Mouse (Mus musculus) heart, postnatal 0 days (tissue): ENCODE data around the gene Dnaaf2. TPM values are rescaled to one million over a fixed set of nuclear protein-coding genes. Genes with fewer than 3 reads are reported as not detected.
A peak's percentile ranks its signal among the peaks of the same experiment; 100 is the strongest.

Experiments
- ATAC-seq: fragments of 200-750 bp; cut with Nextera tagmentation; 2 replicates; pipeline ENCODE4 v1.8.0; 2017; ENCODE audit warnings: low read depth, moderate number of reproducible peaks, moderate library complexity; ENCODE audit not compliant: insufficient read depth
- DNase-seq: peaks from one replicate; pipeline ENCODE4 v3.0.0-alpha.2; 2016; ENCODE audit warnings: low spot score
- H3K27ac ChIP-seq: fragments of 300-500 bp; sonication (generic); 2 replicates; pipeline ENCODE4 v1.5.1; 2014; ENCODE audit warnings: low read depth, mild to moderate bottlenecking
- H3K27me3 ChIP-seq: fragments of 300-500 bp; sonication (generic); 2 replicates; pipeline ENCODE4 v1.6.1; 2014; ENCODE audit warnings: low read length, mixed read lengths; ENCODE audit not compliant: control insufficient read depth, insufficient read depth
- H3K36me3 ChIP-seq: fragments of 300-500 bp; sonication (generic); replicated peaks from 2 replicates; pipeline ENCODE4 v1.6.1; 2014; ENCODE audit warnings: low read length, mixed read lengths; ENCODE audit not compliant: control insufficient read depth, insufficient read depth
- H3K4me1 ChIP-seq: fragments of 300-500 bp; sonication (generic); 2 replicates; pipeline ENCODE4 v1.6.1; 2014; ENCODE audit warnings: antibody characterized with exemption; ENCODE audit not compliant: control insufficient read depth, insufficient read depth
- H3K4me2 ChIP-seq: fragments of 300-500 bp; sonication (generic); 2 replicates; pipeline ENCODE4 v1.6.1; 2014; ENCODE audit warnings: low read depth, mild to moderate bottlenecking, low read length, moderate library complexity
- H3K4me3 ChIP-seq: fragments of 300-500 bp; sonication (generic); 2 replicates; pipeline ENCODE4 v1.5.1; 2014; ENCODE audit warnings: low read depth, low read length
- H3K9ac ChIP-seq: fragments of 300-500 bp; sonication (generic); replicated peaks from 2 replicates; pipeline ENCODE4 v1.6.1; 2014; ENCODE audit warnings: low read depth, low read length, mixed read lengths
- H3K9me3 ChIP-seq: fragments of 300-500 bp; sonication (generic); replicated peaks from 2 replicates; pipeline ENCODE4 v1.6.1; 2016; ENCODE audit warnings: low read length; ENCODE audit not compliant: control insufficient read depth
- CTCF ChIP-seq: IDR thresholded peaks from 2 replicates; pipeline ENCODE4 v1.5.1; 2016; ENCODE audit warnings: antibody characterized with exemption, control low read depth, low read depth
- EP300 ChIP-seq: IDR thresholded peaks from 2 replicates; pipeline ENCODE4 v1.6.1; 2016; ENCODE audit warnings: antibody characterized with exemption, low read depth
- WGBS: fragments of 180-500 bp; shearing (Covaris S2); extraction: QIAGEN DNeasy Blood & Tissue Kit; methylation state at CpG from one replicate; pipeline ENCODE4 v1.1.7; 2014; 5-methylcytosine and 5-hydroxymethylcytosine counted together
- polyA plus RNA-seq: library from polyadenylated mRNA; unstranded; fragments of >200 nt; fragmentation: Nextera tagmentation; extraction: Ambion mirVana; gene quantifications from 2 replicates; pipeline ENCODE4 v1.2.1, GENCODE M21; 2015
- total RNA-seq: library from RNA; depleted of rRNA; stranded (reverse); fragments of >200 nt; gene quantifications from 2 replicates; pipeline ENCODE4 v1.2.3, GENCODE M21; 2014; ENCODE audit warnings: low replicate concordance

Dnaaf2 gene
- total and polyA plus RNA-seq, 2 experiments from 2014 or later = 1.8 to 3.8 TPM

DNA sequence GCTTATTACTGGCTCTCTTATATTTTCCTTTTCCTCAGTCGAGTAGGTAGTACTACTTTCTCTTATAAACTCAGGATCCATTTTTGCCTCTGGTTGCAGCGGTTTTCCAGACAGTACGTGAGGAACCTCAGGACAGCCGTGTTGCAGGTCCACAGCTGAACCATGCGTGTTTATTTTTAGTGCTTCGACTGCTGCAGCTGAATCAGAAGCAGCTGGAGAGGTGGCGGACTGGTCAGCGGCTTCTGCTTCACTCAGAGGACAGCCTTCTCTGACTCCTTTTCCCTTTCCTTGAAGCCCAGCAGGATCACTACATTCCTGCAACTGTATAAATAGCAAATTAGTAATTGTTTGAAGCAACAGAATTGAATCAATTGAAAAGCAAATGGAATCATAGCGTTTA is 8.2 kb downstream of the Dnaaf2 start:
- H3K4me2 ChIP-seq = no peak overlapping the region
- no peak overlapping the region for H3K9ac ChIP-seq
- 47% methylated on average over 9 of the region's 9 CpGs for WGBS
- H3K36me3 ChIP-seq = peaks cover 22% of the 10 kb centered on the region; the same call in 1 of the 2 replicates
- ATAC-seq = peak; percentile 57; the same call in 1 of the 2 replicates
- H3K27me3 ChIP-seq = no peaks in the 10 kb centered on the region
- H3K4me1 ChIP-seq = peaks cover 16% of the 10 kb centered on the region
- DNase-seq = no peak
- no peaks in the 10 kb centered on the region for H3K9me3 ChIP-seq
- no peak overlapping the region for H3K4me3 ChIP-seq
- peak overlapping the region; percentile 47 for H3K27ac ChIP-seq
- TF ChIP-seq CTCF = no peak
- no peak for TF ChIP-seq EP300

DNA sequence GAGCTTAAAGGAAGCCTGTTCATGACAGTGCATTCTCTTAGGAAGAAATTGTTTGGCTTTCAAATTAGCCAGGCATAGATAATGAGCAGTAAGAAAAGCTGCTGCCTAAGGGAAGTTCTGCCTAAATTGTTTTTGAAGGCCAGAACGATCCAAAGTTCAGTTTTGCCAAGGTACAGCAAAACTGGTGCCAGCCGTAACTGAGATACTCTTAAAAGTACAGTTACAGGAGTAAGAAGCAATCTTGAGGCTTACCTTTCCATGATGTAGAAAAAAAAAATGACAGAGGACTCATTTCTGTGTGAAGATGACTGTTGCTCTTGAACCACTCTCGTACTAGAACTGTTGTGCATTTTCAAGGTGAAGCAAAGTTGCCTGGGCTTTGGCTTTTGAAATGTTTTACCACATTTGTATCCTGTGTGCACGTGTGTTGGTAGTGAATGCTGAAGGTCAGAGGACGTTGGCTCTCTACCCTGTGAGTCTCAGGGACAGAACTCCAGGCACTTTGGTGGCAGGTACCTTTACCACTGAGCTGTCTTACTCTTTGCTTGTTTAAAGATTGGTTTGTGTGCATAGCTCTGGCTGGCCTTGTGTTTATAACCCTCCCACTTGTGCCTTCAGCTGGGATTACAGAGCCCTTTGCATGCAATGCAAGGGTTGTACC is 11.3 kb downstream of the Dnaaf2 start:
- no peaks in the 10 kb centered on the region for H3K9me3 ChIP-seq
- H3K27ac ChIP-seq = 0 out of 2 replicates have a peak overlapping the region, but pooled peaks have one; percentile 20
- 50% methylated on average over 5 of the region's 5 CpGs for WGBS
- TF ChIP-seq EP300 (no peak), CTCF (no peak)
- peaks cover 21% of the 10 kb centered on the region for H3K4me1 ChIP-seq
- H3K4me3 ChIP-seq = no peak overlapping the region
- no peak overlapping the region for H3K9ac ChIP-seq
- H3K27me3 ChIP-seq = no peaks in the 10 kb centered on the region
- no peak overlapping the region for H3K4me2 ChIP-seq
- ATAC-seq = no peak
- peaks cover 22% of the 10 kb centered on the region; the same call in 1 of the 2 replicates for H3K36me3 ChIP-seq
- no peak for DNase-seq

DNA sequence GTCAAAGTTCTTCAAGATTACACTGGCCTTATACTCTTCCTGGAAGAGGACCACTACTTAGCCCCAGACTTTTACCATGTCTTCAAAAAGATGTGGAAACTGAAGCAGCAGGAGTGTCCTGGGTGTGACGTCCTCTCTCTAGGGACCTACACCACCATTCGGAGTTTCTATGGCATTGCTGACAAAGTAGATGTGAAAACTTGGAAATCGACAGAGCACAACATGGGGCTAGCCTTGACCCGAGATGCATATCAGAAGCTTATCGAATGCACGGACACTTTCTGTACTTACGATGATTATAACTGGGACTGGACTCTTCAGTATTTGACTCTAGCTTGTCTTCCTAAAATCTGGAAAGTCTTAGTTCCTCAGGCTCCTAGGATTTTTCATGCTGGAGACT is 12.9 kb downstream of the Dnaaf2 start:
- peaks cover 19% of the 10 kb centered on the region; the same call in 1 of the 2 replicates for H3K36me3 ChIP-seq

DNA sequence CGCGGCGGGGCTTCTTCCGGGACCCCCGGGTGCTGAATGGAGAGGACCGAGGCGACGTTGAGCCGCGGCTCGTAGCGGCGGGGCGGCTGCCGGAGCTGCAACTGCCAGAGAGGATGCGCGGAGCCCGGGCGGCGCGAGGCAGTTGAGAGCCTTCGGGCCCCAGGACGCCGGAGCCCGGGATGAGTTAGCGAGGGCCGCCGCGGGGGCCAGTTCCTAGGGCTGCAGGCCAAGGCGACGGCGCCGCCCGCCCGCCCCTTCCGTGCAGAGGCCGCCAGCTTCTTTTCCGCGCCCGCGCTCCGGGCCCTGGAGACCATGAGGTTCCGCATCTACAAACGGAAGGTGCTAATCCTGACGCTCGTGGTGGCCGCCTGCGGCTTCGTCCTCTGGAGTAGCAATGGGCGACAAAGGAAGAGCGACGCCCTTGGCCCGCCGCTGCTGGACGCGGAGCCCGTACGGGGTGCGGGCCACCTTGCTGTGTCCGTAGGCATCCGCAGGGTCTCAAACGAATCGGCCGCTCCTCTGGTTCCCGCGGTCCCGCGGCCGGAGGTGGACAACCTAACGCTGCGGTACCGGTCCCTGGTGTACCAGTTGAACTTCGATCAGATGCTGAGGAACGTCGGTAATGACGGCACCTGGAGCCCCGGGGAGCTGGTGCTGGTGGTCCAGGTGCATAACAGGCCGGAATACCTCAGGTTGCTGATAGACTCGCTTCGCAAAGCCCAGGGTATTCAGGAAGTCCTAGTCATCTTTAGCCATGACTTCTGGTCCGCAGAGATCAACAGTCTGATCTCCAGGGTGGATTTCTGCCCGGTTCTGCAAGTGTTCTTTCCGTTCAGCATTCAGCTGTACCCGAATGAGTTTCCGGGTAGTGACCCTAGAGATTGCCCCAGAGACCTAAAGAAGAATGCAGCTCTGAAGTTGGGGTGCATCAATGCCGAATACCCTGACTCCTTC is 13.6 kb downstream of the Dnaaf2 start:
- Histone ChIP-seq H3K4me3 (peak overlapping the region; percentile 84), H3K4me1 (peaks cover 21% of the 10 kb centered on the region), H3K27me3 (no peaks in the 10 kb centered on the region), H3K9ac (peak overlapping the region; percentile 85), H3K9me3 (no peaks in the 10 kb centered on the region), H3K27ac (peak overlapping the region; percentile 91), H3K36me3 (peaks cover 15% of the 10 kb centered on the region; the same call in 1 of the 2 replicates), H3K4me2 (peak overlapping the region; percentile 97)
- ATAC-seq (peak; percentile 48), DNase-seq (peak; percentile 36)
- no peak for TF ChIP-seq EP300
- no peak for TF ChIP-seq CTCF
- under 1% methylated on average over 85 of the region's 86 CpGs for WGBS

More for the DNA sequence above, 12.9 kb downstream of the Dnaaf2 start:
- Histone ChIP-seq H3K4me3 (peak overlapping the region; percentile 84), H3K4me2 (peak overlapping the region; percentile 97), H3K9me3 (no peaks in the 10 kb centered on the region), H3K27me3 (no peaks in the 10 kb centered on the region), H3K4me1 (peaks cover 21% of the 10 kb centered on the region), H3K27ac (no peak overlapping the region), H3K9ac (peak overlapping the region; percentile 85)
- WGBS = 58% methylated on average over 7 of the region's 7 CpGs
- no peak for TF ChIP-seq CTCF
- TF ChIP-seq EP300 = no peak
- no peak for ATAC-seq
- DNase-seq = no peak

DNA sequence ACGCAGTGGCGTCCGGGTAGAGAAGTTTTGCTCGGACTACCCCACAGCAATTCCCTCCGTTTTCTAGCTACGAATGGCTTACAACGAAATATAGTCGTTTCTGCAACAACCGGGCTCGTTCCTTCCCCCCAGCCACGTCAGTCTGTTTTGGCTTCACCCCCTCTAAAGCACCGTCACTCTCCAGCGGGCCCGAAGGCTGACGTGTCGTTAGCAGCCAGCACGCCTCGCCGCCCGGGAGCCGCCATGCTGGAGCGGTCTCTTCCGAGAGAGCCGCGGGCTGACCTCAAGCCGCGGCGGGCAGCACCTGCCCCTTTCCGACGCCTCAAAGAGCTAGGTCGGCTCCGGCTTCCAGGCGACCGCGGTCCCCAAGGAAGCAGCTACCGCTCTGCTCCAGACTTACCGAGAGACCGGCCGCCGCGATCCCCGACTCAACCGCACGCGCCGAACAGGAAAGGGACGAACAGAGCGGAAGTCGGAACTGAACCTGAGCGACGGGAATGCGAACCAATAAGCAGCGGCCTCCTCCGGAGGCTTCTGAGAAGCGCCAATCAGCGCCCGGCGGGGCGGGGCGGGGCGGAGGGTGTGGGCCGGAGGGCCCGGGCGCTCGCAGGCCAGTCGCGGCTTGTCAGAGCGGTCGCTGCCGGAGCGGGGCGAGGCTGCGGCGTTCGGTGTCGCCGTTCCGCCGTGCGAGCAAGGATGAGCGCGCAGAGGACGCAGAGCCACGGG is 14.5 kb downstream of the Dnaaf2 start, which contains the start of the genes Rpl36al and Mgat2:
Rpl36al (minus strand) TSS at position 501 of the 726 bp plus-strand sequence.
Mgat2 (plus strand) TSS at position 575 of the 726 bp plus-strand sequence.
- peak within 1 kb of the TSS; percentile 85 for H3K9ac ChIP-seq
- peak; percentile 99 for ATAC-seq

More for the DNA sequence above, 14.5 kb downstream of the Dnaaf2 start, which contains the start of the genes Rpl36al and Mgat2:
- Histone ChIP-seq H3K4me2 (peak within 1 kb of the TSS; percentile 97), H3K4me1 (peaks cover 21% of the 10 kb centered on the region), H3K27ac (peak within 1 kb of the TSS; percentile 91), H3K4me3 (peak within 1 kb of the TSS; percentile 84), H3K27me3 (no peaks in the 10 kb centered on the region), H3K9me3 (no peaks in the 10 kb centered on the region), H3K36me3 (peaks cover 12% of the 10 kb centered on the region; the same call in 1 of the 2 replicates)
- peak; percentile 97 for DNase-seq
- TF ChIP-seq CTCF (no peak), EP300 (no peak)
- under 1% methylated on average over 81 of the region's 84 CpGs for WGBS
